Mouse (Mus musculus): ENCODE measurements at regions not wholly inside any gene's neighbourhood (a gene's known extent, or its start where the extent isn't known, plus 50 kb on each side); places are given as distances from the start of the nearest gene placed in this dataset.
"Not testable (repeated sequence)": the region's sequence is repeated elsewhere in the genome, so short reads cannot be mapped to it uniquely, and the experiment has no call there.

DNA sequence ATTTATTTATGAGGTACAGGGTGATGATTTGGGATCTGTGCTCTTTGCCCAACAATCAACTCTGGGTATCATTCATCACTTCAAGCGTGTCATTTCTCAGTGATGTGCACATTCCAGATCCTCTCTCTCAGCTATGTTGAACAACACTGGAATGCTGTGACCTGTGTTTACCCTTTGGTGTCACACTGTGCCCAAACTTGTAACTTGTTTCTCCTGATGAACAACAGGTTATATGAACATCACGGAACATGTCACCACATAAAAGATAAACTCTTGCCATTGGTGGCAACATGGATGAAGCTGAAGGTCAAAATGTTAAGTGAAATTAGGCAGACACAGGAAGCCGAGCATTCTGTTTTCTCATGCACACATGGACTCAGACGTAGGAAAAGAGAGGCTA is 1330.9 kb upstream of the A1bg start:
- Histone ChIP-seq H3K27me3 (no peaks in the 10 kb centered on the region), H3K9ac (no peak overlapping the region), H3K36me3 (replicated peaks) (no peaks in the 10 kb centered on the region), H3K4me2 (no peak overlapping the region), H3K4me1 (replicated peaks) (peaks cover 7% of the 10 kb centered on the region), H3K27ac (replicated peaks) (no peak overlapping the region), H3K9me3 (replicated peaks) (no peaks in the 10 kb centered on the region), H3K4me3 (replicated peaks) (no peak overlapping the region)
- WGBS (ENCODE audit: insufficient replicate concordance): 76% methylated on average over 4 of the region's 4 CpGs
- no peak for ATAC-seq (ENCODE audit: insufficient read depth)

DNA sequence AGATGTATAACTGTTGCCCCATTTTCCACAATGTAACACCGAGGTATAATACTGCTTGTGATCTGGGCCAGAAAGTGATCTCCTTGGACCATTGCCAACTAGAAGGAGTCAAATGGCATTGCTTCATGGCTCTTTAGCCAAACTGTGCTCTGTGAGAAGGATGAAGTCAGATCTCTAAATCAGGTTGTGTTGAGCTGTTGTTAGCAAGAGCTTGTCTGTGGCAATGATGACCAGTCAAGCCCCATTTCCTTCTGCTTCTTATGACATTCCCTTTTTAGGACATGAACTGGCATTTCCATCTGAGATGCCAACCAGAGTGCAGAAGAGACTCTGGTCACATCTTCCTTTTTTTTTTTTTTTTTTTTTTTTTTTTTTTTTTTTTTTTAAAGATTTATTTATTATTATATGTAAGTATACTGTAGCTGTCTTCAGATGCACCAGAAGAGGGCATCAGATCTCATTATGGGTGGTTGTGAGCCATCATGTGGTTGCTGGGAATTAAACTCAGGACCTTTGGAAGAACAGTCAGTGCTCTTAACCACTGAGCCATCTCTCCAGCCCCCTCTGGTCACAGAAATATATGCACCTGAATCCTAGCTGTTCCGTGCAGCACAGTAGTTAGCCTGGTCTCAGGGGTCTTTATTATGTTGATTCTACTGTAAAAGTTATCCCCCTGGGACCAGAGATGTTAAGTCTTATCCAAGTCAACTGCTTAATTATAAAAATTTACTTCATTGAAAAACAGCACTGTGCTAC is 1329.4 kb upstream of the A1bg start:
- not testable (repeated sequence) for H3K9me3 ChIP-seq (replicated peaks)
- WGBS (ENCODE audit: insufficient replicate concordance): 84% methylated on average over 2 of the region's 2 CpGs

DNA sequence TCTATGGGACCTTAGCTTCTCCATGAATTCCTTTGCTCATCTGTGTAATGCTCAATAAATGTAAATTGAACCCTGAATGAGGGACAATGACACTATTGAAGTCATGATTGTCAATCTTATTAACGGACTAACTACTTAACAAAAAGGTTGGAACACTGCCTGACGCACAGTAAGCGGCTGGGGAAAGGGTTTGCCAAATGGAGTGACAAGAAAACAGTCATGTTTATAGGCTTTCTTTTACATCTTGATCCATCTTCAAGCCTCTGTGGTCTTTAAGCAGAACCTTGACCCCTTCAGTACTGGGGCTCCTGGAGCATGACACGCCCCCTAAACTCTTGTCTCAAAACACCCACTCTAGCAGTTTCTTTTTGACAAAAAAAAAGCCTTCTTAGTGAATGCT is 1326.6 kb upstream of the A1bg start:
- Histone ChIP-seq H3K9me3 (replicated peaks) (no peaks in the 10 kb centered on the region), H3K4me2 (no peak overlapping the region), H3K36me3 (replicated peaks) (no peaks in the 10 kb centered on the region), H3K9ac (no peak overlapping the region), H3K27ac (replicated peaks) (no peak overlapping the region), H3K4me3 (replicated peaks) (no peak overlapping the region), H3K27me3 (no peaks in the 10 kb centered on the region), H3K4me1 (replicated peaks) (no peaks in the 10 kb centered on the region)
- WGBS (ENCODE audit: insufficient replicate concordance): 78% methylated on average over 4 of the region's 4 CpGs
- no peak for ATAC-seq (ENCODE audit: insufficient read depth)

More for the DNA sequence above, 1329.4 kb upstream of the A1bg start:
- not testable (repeated sequence) for H3K27me3 ChIP-seq; H3K4me1 ChIP-seq (replicated peaks); ATAC-seq (ENCODE audit: insufficient read depth); H3K4me3 ChIP-seq (replicated peaks); H3K27ac ChIP-seq (replicated peaks); H3K4me2 ChIP-seq; H3K36me3 ChIP-seq (replicated peaks); H3K9ac ChIP-seq

DNA sequence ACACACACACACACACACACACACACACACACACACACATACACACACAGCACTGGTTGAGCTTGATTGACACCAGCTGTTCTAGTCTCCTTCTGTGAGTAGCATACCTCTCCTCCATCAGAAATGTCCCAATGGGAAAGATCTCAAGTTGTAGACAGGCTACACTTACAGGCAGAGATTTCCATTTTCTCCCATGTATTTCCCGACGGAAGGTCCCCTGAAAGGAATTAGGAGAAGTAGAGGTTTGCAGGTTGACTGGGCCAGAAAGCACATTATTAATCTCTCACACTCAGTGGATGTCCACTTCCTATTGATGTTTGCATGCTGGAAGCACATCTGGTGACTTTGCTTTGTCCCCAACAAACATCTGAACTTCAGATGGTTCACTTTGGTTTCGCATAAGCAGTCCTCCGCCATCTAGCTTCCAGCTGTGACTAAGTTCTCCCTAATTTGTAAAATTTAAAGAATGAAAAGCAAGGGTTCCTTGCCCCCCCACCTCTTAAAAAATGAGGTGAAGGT is 1323.8 kb upstream of the A1bg start:
- 0 out of 2 replicates have a peak, but pooled peaks cover 8% of the 10 kb centered on the region for H3K36me3 ChIP-seq (replicated peaks)
- WGBS (ENCODE audit: insufficient replicate concordance): 89% methylated on average over 4 of the region's 4 CpGs
- no peak overlapping the region for H3K4me2 ChIP-seq
- no peaks in the 10 kb centered on the region for H3K4me1 ChIP-seq (replicated peaks)
- H3K4me3 ChIP-seq (replicated peaks): no peak overlapping the region
- no peak overlapping the region for H3K9ac ChIP-seq
- ATAC-seq (ENCODE audit: insufficient read depth): no peak
- H3K27me3 ChIP-seq: no peaks in the 10 kb centered on the region
- no peaks in the 10 kb centered on the region for H3K9me3 ChIP-seq (replicated peaks)
- H3K27ac ChIP-seq (replicated peaks): no peak overlapping the region

DNA sequence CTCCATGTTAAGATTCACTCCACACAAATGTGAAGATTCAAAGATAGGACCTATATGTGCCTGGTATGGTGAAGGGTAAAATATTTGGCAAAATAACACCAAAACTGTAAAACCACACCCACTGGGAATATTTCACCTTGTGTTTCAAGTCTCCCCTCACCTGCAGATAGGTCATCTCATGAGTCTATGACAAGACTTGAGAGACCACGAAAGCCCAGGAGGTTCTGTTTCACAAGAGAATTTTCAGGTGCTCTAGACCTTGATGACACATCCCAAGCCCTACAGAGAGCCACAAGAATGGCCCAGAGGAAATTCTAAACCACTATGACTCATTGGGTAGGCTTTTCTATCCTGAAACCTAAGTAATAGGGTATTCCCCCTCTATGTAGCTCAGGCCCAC is 1322.4 kb upstream of the A1bg start:
- Histone ChIP-seq H3K4me3 (replicated peaks) (no peak overlapping the region), H3K36me3 (replicated peaks) (0 out of 2 replicates have a peak, but pooled peaks cover 8% of the 10 kb centered on the region), H3K4me2 (no peak overlapping the region), H3K9me3 (replicated peaks) (no peaks in the 10 kb centered on the region), H3K4me1 (replicated peaks) (peaks cover 7% of the 10 kb centered on the region), H3K27me3 (no peaks in the 10 kb centered on the region), H3K27ac (replicated peaks) (no peak overlapping the region), H3K9ac (no peak overlapping the region)
- WGBS (ENCODE audit: insufficient replicate concordance): 74% methylated on average over 1 of the region's 1 CpGs
- ATAC-seq (ENCODE audit: insufficient read depth): no peak

- Histone ChIP-seq H3K4me3 (replicated peaks) (no peak overlapping the region), H3K4me2 (no peak overlapping the region), H3K9me3 (replicated peaks) (no peaks in the 10 kb centered on the region), H3K27ac (replicated peaks) (no peak overlapping the region), H3K9ac (no peak overlapping the region), H3K27me3 (no peaks in the 10 kb centered on the region), H3K36me3 (replicated peaks) (0 out of 2 replicates have a peak, but pooled peaks cover 8% of the 10 kb centered on the region), H3K4me1 (replicated peaks) (peaks cover 11% of the 10 kb centered on the region)
- no peak for ATAC-seq (ENCODE audit: insufficient read depth)
- WGBS (ENCODE audit: insufficient replicate concordance): 78% methylated on average over 3 of the region's 3 CpGs
Measured at GRCm38 (mm10) chr15:62244819-62245218, 1322.0 kb upstream of the A1bg start.

DNA sequence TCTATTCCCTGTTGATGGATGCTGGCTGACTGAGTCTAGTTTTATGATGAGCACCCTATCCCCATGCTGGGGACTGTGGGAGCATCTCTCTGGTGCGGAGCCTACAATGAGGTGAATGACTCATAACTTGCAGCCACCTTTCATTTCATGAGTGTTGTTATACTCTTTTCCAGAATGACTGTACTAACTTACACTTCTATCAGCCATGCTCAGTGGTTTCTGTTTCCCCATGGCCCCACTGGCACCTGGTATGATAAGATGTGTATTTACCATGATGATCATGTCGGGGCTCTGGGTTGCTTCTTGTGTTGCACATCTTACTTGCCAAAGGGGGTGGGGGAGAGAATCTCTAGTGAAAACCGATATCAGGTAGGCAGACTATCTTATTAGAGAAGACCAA is 1317.2 kb upstream of the A1bg start:
- Histone ChIP-seq H3K9ac (no peak overlapping the region), H3K27me3 (no peaks in the 10 kb centered on the region), H3K4me1 (replicated peaks) (peaks cover 26% of the 10 kb centered on the region), H3K9me3 (replicated peaks) (no peaks in the 10 kb centered on the region), H3K4me3 (replicated peaks) (no peak overlapping the region), H3K27ac (replicated peaks) (no peak overlapping the region), H3K36me3 (replicated peaks) (0 out of 2 replicates have a peak, but pooled peaks cover 8% of the 10 kb centered on the region), H3K4me2 (peak overlapping the region; percentile 11; the same call in 1 of the 2 replicates)
- 49% methylated on average over 3 of the region's 3 CpGs for WGBS (ENCODE audit: insufficient replicate concordance)
- ATAC-seq (ENCODE audit: insufficient read depth): peak; percentile 70

DNA sequence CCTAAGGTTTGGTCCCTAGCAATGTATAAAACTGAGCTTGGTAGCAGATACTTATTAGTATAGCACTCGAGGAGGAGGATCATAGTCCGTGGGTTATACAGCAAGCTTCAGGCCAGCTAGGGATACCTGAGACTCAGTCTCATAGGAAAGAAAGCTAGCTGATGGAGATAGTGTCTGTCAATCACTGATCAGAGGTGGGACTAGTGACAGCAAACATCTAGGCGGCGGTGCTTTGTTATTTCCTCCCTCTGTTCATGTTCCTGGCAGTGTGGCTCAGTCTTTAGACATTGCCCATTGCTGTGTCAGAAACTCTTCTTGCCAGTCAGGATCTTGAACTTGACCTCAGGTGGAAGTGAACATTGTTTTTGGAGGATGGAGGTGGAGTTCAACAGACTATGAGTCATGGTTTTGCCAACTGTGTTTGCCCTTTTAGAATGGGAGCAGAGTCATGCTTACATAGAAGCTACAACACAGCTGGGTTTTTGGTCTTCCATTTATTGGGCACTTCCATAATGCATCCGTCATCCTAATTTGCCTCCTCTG is 1315.8 kb upstream of the A1bg start:
- Histone ChIP-seq H3K4me3 (replicated peaks) (no peak overlapping the region), H3K36me3 (replicated peaks) (0 out of 2 replicates have a peak, but pooled peaks cover 5% of the 10 kb centered on the region), H3K4me2 (no peak overlapping the region), H3K4me1 (replicated peaks) (peaks cover 26% of the 10 kb centered on the region), H3K27me3 (no peaks in the 10 kb centered on the region), H3K9me3 (replicated peaks) (no peaks in the 10 kb centered on the region), H3K27ac (replicated peaks) (no peak overlapping the region; the same call in 1 of the 2 replicates), H3K9ac (no peak overlapping the region)
- 72% methylated on average over 5 of the region's 5 CpGs for WGBS (ENCODE audit: insufficient replicate concordance)
- ATAC-seq (ENCODE audit: insufficient read depth): no peak

DNA sequence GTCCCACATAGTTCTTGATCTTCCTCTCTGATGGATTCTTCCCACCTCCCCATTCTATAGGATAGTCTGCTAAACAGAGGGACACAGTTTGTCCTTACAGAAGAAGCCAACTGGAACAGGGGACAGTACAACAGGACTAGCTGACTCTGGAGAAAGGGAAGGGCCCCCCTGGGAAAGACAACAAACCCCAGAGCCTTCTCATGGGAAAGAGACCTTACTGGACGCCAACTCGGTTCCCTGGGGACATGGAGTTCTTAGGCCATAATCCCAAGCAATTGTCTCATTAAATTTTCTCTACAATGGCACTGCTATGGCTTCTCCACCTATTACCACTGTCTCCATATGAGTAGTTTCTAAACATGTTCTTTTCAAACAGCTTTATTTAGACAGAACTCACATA is 1313.2 kb upstream of the A1bg start:
- ATAC-seq (ENCODE audit: insufficient read depth): no peak
- H3K27ac ChIP-seq (replicated peaks): no peak overlapping the region
- no peaks in the 10 kb centered on the region for H3K9me3 ChIP-seq (replicated peaks)
- no peak overlapping the region for H3K9ac ChIP-seq
- H3K36me3 ChIP-seq (replicated peaks): no peaks in the 10 kb centered on the region
- 86% methylated on average over 2 of the region's 2 CpGs for WGBS (ENCODE audit: insufficient replicate concordance)
- peaks cover 26% of the 10 kb centered on the region for H3K4me1 ChIP-seq (replicated peaks)
- H3K4me2 ChIP-seq: no peak overlapping the region
- H3K4me3 ChIP-seq (replicated peaks): no peak overlapping the region
- no peaks in the 10 kb centered on the region for H3K27me3 ChIP-seq

DNA sequence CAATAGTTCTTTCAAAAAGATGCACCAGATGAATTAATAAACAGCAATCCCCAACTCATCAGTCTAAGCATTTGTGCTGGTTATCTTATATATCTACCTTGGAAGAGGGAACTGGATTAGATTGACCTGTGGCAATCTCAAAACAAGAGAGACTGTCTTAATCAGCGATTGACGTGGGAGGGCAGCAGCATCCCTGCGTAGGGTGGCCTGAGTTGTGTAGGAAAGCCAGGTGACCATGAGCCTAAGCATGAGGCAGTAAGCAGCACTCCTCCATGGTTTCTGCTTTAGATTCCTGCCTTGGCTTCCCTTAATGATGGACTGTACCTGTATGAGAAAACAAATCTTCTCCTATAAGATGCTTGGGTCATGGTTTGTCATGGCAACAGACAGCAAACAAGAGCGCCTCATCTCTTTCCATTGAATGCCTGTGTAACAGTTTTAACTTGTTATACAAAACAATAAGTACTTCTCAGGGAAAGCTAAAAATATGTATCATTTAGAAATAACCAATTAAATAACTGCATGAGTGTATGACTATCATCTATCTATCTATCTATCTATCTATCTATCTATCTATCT is 1311.5 kb upstream of the A1bg start:
- 82% methylated on average over 4 of the region's 4 CpGs for WGBS (ENCODE audit: insufficient replicate concordance)
- H3K4me1 ChIP-seq (replicated peaks): peaks cover 17% of the 10 kb centered on the region
- no peak overlapping the region for H3K27ac ChIP-seq (replicated peaks)
- H3K36me3 ChIP-seq (replicated peaks): no peaks in the 10 kb centered on the region
- H3K9ac ChIP-seq: no peak overlapping the region
- no peak overlapping the region for H3K4me2 ChIP-seq
- no peak overlapping the region for H3K4me3 ChIP-seq (replicated peaks)
- no peaks in the 10 kb centered on the region for H3K27me3 ChIP-seq
- H3K9me3 ChIP-seq (replicated peaks): no peaks in the 10 kb centered on the region
- no peak for ATAC-seq (ENCODE audit: insufficient read depth)

DNA sequence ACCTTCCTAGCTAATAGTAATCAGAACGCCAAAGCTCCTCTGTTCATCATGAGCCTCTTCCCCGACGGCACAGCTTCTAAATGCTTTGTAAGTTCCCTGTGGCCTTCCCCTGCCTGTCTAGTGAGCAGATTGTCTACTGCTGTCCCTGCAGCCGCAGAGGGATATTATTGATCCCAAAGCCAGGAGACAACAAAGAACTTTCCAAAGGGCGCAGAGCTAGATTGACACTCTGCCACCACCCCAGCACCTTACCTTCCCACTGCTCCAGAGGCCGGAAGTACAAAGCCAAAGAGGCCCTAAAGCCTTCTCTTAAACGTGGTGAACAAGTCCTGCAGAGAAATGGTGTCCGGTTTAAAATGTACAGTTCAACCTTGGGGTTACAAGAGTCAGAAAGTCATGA is 1310.3 kb upstream of the A1bg start:
- no peak for ATAC-seq (ENCODE audit: insufficient read depth)
- no peaks in the 10 kb centered on the region for H3K36me3 ChIP-seq (replicated peaks)
- H3K4me2 ChIP-seq: no peak overlapping the region
- H3K9ac ChIP-seq: no peak overlapping the region
- H3K27ac ChIP-seq (replicated peaks): no peak overlapping the region
- no peak overlapping the region for H3K4me3 ChIP-seq (replicated peaks)
- WGBS (ENCODE audit: insufficient replicate concordance): 67% methylated on average over 8 of the region's 8 CpGs
- H3K27me3 ChIP-seq: no peaks in the 10 kb centered on the region
- no peaks in the 10 kb centered on the region for H3K9me3 ChIP-seq (replicated peaks)
- peaks cover 10% of the 10 kb centered on the region for H3K4me1 ChIP-seq (replicated peaks)
